Mouse (Mus musculus): ENCODE measurements around the gene Cnot11.

Cnot11 gene

DNA sequence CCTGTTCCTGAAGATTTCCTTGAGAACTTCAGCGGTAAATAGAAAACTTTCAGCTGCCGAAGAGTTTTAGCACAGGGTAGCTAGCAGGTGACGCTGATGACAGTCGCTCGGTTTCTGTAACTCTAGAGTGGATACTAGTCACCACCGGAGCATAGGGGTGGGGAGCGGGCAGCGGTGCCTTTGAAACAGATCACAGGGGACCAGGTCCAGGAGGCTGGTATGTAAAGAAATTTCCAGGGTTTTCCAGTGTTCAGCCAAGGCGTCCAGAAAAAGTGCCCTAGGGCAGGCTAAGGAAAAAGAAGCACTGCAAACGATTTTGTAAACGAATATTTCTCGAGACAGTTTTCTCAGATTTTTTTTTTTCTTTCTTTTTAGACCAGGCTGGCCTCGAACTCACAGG, at the start of gene Cnot11:
Cnot11 (plus strand) TSS at position 162 of the 400 bp plus-strand sequence.
- no peak for DNase-seq (ENCODE audit: low read depth, low spot score)

DNA sequence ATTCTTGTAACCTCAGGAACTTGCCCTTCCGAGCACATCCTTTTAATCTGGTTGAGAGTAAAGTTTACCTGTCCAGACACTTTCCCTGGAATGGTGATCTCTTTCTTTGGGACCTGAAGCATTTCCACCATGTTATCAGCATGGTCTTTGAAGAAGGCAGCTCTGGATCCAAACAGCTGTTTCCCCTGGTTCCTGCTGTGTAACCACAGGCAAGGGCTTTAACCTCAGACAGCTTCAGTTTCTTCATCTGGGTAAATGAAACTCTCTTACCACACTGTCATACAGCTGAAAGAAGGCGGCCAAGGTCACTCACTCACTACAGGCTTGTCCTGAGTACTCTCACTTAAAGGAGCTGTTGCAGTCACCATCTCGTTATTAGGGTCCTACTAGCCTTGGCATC, 47.4 kb upstream of the Cnot11 start:
- DNase-seq (ENCODE audit: low read depth, low spot score), result no peak

DNA sequence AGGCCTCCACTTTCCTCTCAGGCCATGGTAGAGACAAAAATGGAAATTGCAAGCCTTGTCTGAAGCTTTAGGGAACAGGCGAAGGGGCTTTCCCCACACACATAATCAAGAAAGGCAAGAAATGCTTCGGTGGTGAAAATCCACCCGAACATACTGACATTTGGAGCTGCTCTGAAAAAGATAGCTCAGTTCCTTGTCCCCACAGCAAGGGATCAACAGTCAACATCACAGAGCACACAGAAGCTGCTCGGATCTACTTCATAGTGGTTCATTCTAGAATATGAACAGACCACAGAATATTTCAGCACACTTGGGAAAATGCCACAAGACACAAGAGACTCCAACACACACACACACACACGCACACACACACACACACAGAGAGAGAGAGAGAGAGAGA, 41.6 kb upstream of the Cnot11 start:
- DNase-seq (ENCODE audit: low read depth, low spot score), result no peak

DNA sequence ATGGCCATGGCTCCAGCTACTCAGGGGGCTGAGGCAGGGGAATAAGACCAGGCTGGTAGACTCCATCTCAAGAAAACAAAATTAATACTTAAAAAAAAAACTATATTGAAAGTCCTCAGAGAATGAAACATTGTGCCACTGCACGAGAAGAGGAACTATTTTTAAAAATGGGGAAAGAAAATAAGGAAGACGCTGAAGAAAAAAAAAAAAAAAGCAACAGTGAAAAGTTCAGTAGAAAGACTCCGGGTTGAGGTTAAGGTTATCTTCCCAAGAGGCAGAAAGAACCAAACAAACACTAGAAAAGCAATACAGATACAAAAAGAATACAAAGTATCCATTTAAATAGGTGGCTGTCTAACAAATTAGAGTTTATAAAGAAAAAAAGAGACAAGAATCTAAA, 41.1 kb upstream of the Cnot11 start:
- DNase-seq (ENCODE audit: low read depth, low spot score), result no peak

DNA sequence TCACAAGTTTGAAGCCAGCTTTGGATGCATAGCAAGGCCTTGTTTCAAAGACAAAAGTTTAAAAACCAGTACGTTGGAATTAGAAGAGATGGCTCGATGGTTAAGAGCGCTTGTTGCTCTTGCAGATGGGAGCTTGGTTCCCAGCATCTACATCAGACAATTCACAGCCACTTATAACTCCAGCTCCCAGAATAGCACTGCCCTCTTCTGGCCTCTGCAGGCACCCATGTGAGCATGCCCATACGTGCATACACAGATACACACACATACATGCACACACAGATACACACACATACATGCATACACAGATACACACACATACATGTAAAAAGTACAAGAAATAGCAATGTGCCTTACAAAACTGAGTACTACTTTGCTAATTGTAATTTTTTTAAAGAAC, 37.8 kb upstream of the Cnot11 start:
- DNase-seq (ENCODE audit: low read depth, low spot score), result no peak

DNA sequence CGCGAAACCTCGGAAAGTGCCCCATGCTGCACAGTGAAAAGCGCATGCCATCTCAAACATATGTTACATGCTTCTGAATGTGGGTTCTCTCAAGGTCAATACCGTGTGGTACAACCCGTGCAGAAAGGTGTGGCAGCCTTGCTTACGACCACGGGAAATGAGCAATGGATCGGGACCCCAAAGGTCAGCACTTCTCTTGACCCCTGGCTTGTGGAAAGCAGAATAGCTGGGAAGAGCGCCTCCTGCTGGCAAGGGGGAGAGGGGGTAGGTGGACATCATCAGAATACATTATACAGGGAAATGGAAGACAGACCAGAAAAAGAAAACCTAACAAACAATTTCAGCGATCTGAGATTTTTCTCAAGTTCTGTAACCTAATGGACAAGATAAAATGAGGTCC, 37.0 kb upstream of the Cnot11 start:
- DNase-seq (ENCODE audit: low read depth, low spot score), result no peak

DNA sequence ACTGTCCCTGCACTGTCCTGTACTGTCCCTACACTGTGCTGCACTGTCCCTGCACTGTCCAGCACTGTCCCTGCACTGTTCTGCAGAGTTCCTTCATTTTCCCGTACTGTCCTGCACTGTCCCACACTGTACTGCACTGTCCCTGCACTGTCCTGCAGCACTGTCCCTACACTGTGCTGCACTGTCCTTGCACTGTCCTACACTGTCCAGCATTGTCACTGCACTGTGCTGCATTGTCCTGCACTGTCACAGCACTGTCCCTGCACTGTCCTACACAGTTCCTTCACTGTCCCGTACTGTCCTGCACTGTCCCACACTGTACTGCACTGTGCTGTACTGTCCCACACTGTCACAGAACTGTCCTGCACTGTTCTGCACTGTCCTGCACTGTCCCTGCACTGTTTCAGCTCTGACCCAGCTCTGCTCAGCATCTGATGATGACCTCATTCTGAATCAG, 35.3 kb upstream of the Cnot11 start:
- no peak for DNase-seq (ENCODE audit: low read depth, low spot score)

DNA sequence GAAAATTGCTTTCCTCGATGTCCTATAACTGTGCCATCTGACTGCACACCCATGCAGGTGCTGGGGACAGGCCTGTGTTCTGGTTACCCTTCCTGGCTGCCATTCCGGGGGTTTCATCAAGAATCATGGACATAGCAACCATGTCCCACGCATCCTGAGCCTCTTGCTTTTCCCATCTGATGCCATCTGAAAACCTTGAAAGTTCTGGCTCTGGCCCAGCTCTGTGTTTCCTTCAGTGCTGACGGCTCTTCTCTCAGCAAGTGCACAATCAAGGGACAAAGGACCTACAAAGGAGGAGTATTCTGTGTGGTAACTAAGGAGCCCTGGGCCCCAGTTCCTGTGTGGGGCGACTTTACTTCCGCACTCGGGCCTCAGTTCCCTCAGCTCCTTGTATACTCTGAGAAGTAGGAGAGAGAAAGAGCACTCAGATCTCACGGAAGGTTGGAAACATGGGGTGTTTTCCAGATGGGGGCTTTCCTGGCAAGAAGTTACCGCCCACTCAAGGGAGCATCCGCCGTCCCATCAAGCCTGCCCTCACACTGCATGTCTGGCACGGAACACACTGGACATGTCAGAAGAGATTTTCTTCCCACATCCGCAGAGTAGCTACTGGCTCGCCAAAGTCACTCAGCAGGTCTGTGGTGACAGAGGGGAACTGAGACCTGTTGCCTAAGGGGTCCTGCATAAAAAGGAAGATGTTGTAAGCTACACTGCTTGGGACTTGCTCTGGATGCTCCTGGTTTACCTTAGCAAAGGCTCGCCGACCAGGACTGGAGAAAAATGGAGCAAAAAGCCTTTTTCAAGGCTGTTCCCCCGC, 31.8 kb upstream of the Cnot11 start:
- no peak for DNase-seq (ENCODE audit: low read depth, low spot score)

DNA sequence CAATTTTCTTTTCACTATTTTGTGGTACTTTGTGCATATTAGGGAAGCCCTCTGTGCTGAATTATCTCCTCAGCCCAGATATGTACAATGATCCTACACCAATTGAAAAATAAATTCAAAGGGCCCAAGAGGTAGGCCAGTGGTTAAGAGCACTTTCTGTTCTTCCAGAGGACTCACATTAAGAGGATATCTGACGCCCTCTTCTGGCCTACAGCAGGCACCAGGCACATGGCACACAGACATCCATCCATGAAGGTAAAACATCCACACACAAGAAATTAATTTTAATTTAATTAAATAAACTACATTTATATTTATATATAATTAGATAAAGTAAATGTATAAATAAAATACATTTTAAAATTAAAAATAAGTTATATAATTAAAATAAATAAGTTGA, 30.5 kb upstream of the Cnot11 start:
- no peak for DNase-seq (ENCODE audit: low read depth, low spot score)

DNA sequence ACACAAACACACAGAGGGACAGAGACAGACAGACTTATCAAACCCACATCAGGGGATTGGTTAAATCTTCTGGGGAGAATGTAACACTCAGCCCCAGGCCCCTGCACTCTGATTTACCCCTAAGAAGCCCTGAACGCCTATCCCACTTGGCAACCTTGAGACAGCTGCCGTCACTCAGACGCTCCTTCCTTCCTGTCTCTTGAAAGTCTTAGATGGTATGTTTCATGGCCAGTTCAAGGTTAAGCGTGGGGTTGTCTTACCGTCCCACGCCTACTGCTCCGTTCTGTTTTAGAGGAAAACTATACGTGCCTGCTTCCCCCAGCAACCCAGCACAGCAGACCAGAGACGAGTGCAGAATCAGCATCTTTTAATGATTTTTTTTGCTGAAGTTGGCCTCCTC, 29.2 kb upstream of the Cnot11 start:
- DNase-seq (ENCODE audit: low read depth, low spot score), result no peak

DNA sequence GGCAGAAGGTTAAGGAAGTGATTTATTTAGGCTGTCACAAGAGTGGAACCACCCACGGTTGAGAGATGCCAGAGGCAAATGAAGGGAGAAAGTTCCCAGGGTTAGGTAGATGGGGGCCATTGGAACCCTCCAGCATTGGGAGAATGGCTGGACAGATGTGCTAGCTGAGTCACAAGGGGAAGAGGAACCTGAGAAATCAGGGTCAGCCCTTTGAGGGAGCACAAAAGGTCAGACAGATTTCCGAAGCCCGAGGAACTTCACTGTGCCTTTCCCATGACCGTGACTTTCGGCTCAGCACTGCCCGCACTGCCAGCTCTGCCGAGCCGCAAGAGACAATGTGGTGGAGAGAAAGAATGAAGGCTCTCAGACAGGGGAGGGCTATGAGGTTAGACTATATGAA, 23.0 kb upstream of the Cnot11 start:
- no peak for DNase-seq (ENCODE audit: low read depth, low spot score)

DNA sequence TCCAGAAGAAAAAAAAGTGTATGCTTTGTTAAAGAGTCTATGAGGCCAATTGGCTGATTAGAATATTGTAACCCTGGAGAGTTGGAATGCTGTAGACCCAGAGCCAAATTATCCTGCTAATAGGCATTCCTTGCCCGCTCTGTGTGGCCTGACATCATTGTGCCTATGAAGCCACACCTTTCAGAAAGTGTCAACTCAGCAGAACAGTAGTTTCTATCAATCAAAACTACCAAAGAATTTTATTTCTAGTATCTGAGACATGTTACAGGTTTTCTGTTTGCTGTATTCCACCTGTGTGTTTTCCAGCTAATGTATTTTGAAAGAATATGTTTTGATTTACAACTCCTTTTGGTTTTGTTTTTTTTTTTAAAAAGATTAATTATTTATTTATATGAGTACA, 22.6 kb upstream of the Cnot11 start:
- no peak for DNase-seq (ENCODE audit: low read depth, low spot score)

DNA sequence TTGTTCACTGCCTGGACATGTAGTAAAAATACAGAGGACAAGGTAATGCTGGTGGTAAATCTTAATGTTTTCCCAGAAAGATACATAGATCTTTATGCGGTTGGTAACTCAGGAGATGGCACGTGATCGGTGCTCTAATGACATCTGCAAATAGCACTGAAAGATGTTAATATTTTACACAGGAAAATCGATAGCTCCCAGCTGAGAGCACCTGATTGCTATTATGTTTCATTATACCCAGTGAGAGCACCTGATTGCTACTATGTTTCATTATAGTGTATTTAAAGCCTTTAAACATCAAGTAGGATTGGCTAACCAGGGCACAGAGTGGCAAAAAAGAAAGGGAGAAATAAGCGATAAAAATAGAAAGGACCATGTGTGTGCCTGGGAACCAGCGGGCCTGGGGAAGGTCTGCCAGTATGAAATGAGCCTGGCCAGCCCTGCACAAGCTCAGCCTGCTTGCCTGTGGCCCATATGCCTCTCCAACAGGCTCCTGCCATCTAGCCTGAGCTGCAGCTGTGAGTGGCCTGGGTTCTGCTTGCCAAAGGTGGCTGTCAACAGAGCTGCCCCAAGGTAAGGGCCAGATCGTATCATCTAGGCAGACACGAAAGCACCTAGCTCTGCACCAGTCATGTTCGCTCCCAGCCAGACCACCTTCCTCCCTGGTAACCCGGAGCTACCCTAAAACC, 19.3 kb upstream of the Cnot11 start:
- DNase-seq (ENCODE audit: low read depth, low spot score), result no peak

DNA sequence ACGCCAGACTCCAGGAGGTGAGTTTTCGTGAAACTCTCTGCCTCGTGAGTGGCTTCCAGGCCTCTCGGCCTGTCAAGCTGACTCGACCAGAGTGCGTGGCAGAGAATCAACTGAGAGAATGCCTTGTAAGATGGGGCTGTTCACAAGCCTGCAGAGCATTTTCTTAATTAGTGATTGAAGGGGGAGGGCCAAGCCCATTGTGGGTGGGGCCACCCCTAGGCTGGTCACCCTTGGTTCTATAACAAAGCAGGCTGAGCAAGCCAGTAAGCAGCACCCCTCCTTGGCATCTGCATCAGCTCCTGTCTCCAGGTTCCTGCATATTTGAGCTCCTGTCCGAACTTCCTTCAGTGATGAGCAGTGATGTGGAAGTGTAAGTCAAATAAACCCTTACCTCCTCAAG, 13.5 kb upstream of the Cnot11 start:
- no peak for DNase-seq (ENCODE audit: low read depth, low spot score)

DNA sequence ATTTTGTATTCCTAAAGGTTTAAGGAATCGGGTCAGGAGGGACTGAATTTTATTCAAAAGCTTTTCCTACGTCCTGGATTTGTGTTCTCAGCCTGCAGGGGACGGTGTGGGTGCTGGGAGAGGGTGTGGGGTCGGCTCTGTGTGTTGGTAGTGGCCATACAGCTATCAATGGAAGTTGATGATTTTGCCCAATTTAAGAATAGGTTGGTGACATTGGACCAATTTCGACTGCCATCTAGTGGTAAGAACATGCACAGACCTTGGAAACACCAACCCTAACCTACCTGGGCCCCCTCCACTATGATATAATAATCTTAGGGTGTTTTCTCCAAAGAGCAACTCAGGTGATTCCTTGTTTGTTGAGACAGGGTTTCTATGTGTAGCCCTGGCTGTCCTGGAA, 12.3 kb upstream of the Cnot11 start:
- DNase-seq (ENCODE audit: low read depth, low spot score), result no peak

DNA sequence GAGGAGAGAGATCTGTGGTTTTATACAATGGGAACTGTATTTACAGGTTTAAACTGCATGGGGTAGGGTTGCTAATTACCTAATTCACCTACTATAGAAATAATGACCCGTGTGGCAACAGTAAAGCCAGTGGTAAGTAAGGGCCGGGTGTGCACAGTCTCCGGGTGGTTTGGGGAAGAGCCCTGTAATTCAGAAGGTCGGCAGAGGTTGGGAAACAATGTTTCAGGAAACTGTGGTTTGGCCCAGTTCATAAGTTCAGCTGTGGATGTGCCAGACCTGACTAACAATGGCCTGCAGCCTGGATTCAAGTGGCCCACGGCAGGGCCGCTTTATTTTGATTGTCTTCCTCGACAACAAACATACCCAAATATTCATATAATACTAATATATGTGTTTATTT, 9.0 kb upstream of the Cnot11 start:
- DNase-seq (ENCODE audit: low read depth, low spot score), result no peak

DNA sequence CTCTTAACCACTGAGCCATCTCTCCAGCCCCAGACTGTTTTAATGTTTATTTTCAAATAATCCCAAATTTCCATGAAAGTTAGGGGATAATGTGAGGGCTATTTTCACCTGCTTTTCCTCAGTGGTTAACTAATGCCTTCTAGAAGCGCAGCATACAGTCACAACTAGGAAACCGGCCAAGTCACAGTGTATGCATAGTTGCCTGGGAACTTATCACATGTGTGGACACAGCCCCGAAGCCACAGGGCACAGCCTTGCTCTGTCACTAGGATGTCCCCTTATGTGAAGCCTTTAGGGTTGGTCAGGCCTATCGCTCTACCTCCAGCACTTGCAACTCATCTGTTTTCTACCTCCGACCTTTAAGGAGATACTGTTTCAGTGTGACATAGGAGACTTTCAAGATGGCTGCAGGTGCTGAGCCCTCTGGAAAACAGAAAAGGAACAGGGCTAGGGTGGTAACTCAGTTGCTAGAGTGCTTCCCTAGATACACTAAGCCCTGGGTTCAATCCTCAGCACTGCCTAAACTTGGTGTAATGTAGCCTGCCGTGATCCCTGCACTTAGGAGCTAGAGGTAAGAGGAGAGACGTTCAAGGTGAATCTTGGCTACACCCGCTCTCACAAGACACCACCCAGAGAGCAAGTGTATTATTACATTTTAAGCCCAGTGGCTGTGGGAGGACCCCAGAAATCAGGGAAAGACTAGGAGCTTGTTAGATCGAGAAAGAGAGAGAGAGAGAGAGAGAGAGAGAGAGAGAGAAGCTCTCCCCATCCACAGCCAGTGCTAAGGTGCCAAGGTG, 8.2 kb upstream of the Cnot11 start:
- no peak for DNase-seq (ENCODE audit: low read depth, low spot score)

DNA sequence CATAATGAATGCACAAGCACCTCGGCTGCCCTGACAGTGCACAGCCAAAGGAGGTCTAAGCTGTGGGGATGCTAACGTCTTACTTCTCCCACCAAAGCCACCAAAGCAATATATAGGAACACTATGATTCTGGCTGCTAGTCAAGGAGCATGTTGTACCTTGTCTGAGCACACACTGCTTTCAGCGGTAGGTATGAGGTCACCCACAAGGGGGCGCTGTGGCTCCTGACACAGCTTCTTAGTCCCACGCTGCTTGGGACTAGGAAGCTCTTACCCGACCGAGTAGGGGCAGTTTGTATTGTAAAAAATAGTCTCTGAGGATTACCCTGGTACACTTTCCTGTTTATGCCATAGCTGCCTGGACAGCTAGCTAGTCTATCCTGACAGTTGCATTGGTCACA, 7.4 kb upstream of the Cnot11 start:
- DNase-seq (ENCODE audit: low read depth, low spot score), result no peak

DNA sequence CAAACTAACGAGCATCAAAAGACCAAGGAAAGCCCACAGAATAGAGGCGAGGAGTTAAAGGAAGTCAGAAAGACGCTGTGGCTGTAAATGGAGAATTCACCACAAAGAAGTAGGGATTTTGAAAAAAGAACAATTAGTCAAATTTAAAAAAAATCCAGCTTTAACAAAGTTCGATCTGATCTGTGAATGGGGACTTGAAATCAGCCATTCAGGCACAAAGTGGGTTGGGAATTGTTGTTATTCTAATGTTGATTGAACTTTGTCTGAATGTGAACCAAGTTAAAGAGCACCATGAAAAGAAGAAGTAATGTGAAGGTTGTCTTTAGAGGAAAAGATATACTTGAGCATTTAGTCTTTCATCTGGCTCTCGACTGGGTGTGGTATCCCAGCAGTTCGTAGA, 6.5 kb upstream of the Cnot11 start:
- no peak for DNase-seq (ENCODE audit: low read depth, low spot score)

DNA sequence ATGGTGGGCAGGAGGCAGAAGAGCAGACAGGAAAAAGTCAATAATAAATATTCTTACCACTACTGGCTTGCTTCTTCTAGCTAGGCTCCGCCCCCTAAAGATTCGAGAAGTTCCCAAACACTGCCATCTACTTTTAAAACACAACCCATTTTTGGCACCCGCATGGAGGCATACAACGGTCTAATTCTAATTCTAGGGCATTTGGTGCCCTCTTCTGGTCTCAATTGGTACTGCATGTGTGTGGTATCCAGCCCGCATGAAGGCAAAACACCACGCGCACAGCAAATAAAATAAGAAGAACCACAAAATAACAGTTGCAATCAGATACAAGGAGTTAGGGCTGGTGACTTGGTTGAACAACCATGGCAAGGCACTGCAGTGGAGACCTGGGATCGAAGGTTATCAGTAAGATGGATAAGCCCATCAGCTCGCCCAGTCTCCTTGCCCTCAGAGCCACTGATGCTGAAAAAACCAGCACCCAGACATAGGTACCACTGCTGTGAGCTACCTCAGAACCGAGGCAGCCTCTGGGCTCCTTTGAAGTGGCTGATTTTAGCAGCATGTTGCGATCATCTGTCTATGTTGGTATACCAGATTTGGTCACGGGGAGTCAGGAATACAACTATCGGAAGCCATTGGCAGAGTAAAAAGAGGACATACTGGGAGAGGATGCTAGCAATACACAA, 4.4 kb upstream of the Cnot11 start:
- DNase-seq (ENCODE audit: low read depth, low spot score), result peak; percentile 50

DNA sequence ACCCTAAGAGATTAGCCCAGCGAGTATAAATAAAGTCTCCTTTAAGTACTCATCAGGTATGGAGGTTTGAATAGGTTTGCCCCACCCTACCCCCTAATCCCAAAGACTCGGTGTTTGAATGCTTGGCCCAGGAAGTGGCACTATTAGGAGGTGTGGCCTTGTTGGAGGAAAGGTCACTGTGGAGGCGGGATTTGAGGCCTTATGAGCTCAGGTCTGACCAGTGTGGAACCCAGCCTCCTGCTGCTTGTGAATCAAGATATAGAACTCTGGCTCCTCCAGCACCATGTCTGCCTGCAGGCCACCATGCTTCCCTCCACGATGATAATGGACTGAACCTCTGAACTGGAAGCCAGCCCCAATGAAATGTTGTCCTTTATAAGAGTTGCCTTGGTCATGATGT, 3.8 kb upstream of the Cnot11 start:
- DNase-seq (ENCODE audit: low read depth, low spot score), result no peak

DNA sequence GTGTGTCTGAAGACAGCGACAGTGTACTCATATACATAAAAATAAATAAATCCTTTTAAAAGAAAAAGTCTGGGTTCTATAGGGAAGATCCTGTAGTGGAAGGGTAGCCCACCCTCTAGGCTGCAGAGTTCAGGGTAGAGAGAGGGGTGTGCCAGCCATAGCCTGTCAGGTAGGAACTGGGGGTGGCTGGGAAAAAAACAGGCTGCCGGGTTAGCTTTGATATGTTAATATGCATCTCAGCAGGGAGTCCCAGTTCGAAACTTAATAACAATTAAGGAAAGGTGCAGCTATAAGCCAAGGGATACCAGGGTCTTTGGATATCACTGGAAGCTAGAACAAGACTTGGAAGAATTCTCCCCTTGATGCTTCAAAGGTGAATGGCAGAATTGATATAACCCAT, 875 bp upstream of the Cnot11 start:
- DNase-seq (ENCODE audit: low read depth, low spot score), result no peak
